Mouse (Mus musculus): ENCODE data around the gene Rhbdl1.

GRCm38 (mm10) chr17:25827546-25828222 lies 9.4 kb downstream of the Rhbdl1 start:
- no peak for TF ChIP-seq POLR2A (IDR thresholded peaks at IDR 0.05; ENCODE audit: insufficient read length, low read depth)
- TF ChIP-seq MAX (IDR thresholded peaks at IDR 0.05; ENCODE audit: low read depth) = no peak
- no peak for TF ChIP-seq E2F4 (IDR thresholded peaks at IDR 0.05; ENCODE audit: insufficient read depth)
- no peak for TF ChIP-seq USF1 (IDR thresholded peaks at IDR 0.05; ENCODE audit: low read depth)
- no peak for TF ChIP-seq POLR2AphosphoS2 (IDR thresholded peaks at IDR 0.05; ENCODE audit: insufficient read length, low read depth)
- no peak for TF ChIP-seq MYOG (IDR thresholded peaks at IDR 0.05; ENCODE audit: control insufficient read depth in 1 of 3, insufficient read depth in 1 of 3, insufficient read length in 2 of 3, low read depth in 2 of 3)
- no peak for TF ChIP-seq MYOD1 (IDR thresholded peaks at IDR 0.05; ENCODE audit: control insufficient read depth in 1 of 3, insufficient read length in 2 of 3, low read depth in 2 of 3)
- no peak for TF ChIP-seq TCF12 (IDR thresholded peaks at IDR 0.05; ENCODE audit: insufficient read depth, poor library complexity, severe bottlenecking)
- TF ChIP-seq TCF3 (IDR thresholded peaks at IDR 0.05; ENCODE audit: insufficient read length, low read depth) = no peak
